Mouse (Mus musculus): ENCODE results near the gene Ptpn23. TPM values are rescaled to one million over a fixed set of nuclear protein-coding genes. Genes with fewer than 3 reads are reported as not detected.
A peak's percentile ranks its signal among the peaks of the same experiment; 100 is the strongest.
"Not testable (repeated sequence)": the region's sequence is repeated elsewhere in the genome, so short reads cannot be mapped to it uniquely, and the experiment has no call there.

Gene Ptpn23
- total RNA-seq, 2 experiments from 2014 or later: 2.9 to 7.2 TPM

- no peak for ATAC-seq (ENCODE audit: poor library complexity, severe bottlenecking)
These were observed 23.6 kb downstream of the Ptpn23 start for GRCm38 (mm10) chr9:110384369-110384929.

DNA sequence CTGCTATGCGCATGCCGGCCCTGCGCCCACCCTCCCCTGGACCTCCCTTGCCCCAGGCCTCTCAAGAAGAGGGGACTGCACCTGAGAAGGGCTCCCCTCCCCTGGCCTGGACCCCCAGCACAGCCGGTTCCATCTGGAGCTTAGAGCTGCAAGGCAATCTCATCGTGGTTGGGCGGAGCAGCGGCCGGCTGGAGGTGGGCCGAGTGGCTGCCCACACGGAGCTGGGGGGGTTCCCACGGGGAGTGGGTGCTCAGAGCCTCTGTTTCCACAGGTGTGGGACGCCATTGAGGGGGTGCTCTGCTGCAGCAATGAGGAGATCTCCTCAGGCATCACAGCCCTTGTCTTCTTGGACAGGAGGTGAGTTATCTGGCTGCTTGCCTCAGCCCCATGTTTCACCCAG, 26.7 kb downstream of the Ptpn23 start:
- no peak for ATAC-seq (ENCODE audit: poor library complexity, severe bottlenecking)

GRCm38 (mm10) chr9:110380662-110381061, 27.4 kb downstream of the Ptpn23 start:
- no peak for ATAC-seq (ENCODE audit: poor library complexity, severe bottlenecking)

GRCm38 (mm10) chr9:110379361-110379760, 28.7 kb downstream of the Ptpn23 start:
- no peak for ATAC-seq (ENCODE audit: poor library complexity, severe bottlenecking)

DNA sequence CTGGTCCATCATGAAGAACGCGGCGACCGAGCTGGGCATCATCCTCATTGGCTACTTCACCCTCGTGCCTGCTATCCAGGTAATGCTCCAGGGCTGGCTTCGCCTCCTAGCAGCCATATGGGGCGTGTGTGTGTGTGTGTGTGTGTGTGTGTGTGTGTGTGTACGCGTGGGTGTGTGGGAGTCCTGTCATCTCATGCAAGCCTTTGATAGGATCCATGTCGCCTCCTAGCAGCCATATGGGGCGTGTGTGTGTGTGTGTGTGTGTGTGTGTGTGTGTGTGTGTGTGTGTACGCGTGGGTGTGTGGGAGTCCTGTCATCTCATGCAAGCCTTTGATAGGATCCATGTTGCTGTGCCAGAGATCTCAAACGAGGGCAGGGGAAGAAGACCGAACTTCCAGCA, 30.4 kb downstream of the Ptpn23 start:
- ATAC-seq (ENCODE audit: poor library complexity, severe bottlenecking): not testable (repeated sequence)

DNA sequence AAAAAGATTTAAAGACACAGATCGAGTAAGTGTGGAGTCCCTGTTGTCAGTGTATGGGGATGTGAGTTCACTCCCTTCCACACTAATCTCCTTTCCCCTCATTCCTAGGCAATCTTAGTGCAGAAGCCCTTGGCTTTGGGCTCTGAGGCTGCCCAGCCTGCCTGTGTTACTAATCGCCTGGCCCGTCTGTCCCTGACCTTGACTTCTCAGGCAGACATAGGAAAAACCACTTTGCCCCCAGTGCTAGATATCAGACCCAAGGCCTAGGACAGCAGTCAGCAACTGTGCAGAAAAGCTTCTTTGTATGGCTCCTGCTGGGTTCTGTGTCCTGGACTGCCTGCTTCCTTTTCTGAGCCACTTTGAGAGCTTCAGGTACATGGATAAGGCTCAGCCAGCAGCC, 32.3 kb downstream of the Ptpn23 start:
- no peak for ATAC-seq (ENCODE audit: poor library complexity, severe bottlenecking)

DNA sequence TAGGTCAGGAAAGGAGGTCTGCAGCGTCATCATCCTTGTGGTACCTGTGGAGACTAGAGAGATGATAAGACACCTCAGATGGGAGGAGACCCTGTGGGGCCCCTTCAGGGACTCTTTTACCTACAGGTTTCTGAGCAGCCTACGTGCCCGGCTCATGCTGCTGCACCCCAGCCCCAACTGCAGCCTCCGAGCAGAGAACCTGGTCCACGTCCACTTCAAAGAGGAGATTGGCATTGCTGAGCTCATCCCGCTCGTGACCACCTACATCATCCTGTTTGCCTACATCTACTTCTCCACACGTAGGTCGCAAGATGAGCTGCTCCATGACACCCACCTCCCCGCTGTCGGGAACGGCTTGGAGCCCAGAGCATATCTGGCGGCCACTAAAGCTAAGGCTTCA, 34.1 kb downstream of the Ptpn23 start:
- ATAC-seq (ENCODE audit: poor library complexity, severe bottlenecking): no peak

DNA sequence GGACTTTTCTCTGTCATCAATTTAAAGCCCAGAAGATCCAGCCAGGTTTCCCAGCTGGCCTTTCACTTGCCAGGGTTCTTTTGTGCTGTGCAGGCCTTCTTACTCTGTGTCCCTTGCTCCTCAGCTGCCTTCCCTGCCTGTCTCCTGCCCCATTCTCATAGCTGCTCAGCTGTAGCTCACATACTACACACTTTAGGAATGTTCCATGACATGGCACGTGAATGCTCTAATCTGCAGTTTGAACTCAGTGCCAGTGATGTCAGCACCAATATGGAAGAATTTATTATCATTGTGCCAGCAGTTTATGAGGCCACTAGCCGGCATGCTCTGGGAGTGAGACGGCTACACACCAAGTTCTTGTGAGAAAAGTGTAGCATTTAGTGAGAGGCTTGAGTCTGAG, 38.2 kb downstream of the Ptpn23 start:
- no peak for ATAC-seq (ENCODE audit: poor library complexity, severe bottlenecking)

GRCm38 (mm10) chr9:110366746-110367145, 41.3 kb downstream of the Ptpn23 start:
- ATAC-seq (ENCODE audit: poor library complexity, severe bottlenecking): no peak

- no peak for ATAC-seq (ENCODE audit: poor library complexity, severe bottlenecking)
These were observed 45.7 kb downstream of the Ptpn23 start for GRCm38 (mm10) chr9:110362337-110362736.

DNA sequence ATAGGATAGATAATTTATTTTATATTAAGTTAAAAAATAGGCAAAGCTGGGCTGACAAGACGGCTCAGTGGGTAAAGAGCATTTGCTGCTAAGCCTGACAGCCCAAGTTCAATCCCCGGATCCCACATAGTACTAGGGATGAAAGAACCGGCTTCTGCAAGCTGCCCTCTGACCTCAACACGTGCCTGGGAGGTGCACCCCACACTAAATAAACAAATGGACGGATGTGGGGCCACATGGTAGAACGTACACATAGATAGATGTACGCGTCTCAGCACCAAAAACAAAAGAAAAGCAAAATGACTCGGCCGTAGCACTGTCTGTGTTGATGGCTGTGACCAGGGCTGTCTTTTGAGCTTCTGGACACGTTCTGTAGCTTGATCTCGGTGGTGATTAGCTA, 46.7 kb downstream of the Ptpn23 start:
- ATAC-seq (ENCODE audit: poor library complexity, severe bottlenecking): no peak

DNA sequence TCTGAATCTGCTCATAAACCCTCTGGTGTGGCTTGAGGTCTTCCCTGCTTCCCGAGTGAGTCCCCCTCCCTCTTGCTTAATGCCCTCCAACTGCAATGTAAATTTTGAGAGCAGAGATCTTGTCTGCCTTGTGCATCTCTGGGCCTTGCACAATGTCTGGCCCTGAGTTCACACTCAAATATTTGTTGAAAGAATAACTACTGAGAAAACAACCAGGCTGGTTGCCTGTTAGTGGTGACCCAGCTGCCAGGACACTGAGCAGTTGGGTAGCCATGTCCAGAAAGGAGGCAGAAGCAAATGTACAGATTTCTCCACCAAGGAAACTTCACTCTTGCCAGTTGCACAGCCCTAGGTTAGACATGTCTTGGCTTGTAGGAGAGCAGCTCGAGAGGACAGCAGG, 49.7 kb downstream of the Ptpn23 start:
- ATAC-seq (ENCODE audit: poor library complexity, severe bottlenecking): no peak

DNA sequence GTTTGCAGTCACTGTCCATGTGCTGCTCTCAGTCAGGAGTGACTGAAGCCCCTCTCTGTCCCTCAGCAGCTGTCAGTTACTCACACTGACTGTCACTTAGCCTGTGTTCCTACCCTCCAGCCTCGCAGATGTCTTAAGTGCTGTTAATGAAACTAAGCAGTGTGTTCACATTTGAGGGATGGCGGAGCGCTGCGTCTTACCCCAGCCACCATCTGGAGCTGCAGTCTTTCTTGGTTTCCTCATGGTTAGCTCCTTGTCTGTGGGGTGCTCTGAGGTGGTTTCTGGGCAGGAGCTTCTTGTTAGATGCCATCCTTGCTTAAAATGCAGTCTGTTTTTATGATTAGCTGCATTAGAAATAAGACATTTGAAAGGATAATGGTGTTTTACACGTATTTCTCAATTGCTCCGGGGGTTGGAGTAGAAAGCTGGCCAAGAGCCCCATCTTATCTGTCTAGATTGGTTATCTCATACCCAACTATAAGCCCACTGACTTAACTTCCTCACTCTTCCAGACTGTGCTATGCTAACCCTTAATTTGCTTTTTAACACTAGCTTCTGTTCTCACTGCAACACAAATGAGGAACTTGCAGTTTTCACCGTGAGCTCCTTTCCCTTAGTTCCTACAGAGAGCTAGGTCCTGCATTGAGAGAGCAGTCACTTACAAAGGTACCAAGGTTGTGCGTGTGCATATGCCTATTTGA, 55.9 kb downstream of the Ptpn23 start:
- ATAC-seq (ENCODE audit: poor library complexity, severe bottlenecking): peak; percentile 81

DNA sequence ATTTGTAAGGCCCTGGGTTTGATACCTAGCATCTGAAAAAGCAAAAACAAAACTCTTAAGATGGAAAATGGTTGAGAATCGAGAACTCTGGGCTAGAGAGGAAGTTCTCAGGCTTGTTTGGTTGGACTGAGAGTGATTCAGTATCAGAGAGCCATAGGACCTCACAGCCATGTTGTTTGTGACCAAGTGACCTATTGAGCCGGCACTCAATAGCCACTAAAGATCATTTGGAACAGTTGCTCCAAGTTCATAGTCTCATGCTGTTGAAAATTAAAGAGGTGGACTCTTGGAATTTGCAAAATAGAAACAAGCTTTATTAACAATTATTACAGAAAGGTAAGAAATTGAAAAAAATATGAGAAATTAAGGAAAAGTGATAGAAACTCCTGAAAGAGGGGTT, 56.7 kb downstream of the Ptpn23 start:
- no peak for ATAC-seq (ENCODE audit: poor library complexity, severe bottlenecking)

- ATAC-seq (ENCODE audit: poor library complexity, severe bottlenecking): no peak
These were observed 57.4 kb downstream of the Ptpn23 start for GRCm38 (mm10) chr9:110350612-110351011.

DNA sequence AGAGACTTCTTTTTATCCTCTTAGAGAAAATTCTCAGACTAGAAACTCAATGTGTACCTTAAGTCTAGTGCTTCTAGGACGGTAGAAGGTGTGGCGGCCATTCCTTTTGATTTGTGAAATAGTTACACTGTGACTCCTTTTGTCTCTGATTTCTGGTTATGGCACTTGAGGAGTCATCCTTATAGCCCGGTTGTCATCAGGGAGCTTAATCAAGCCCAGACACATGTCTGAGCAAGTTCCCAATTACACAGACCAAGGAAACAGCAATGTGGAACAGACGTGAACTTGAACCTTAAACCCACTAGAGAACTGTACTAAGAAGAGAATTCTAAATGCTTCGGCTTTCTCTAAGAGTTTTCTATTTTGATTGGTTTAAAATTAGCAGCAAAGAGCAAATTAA, 57.8 kb downstream of the Ptpn23 start:
- no peak for ATAC-seq (ENCODE audit: poor library complexity, severe bottlenecking)

DNA sequence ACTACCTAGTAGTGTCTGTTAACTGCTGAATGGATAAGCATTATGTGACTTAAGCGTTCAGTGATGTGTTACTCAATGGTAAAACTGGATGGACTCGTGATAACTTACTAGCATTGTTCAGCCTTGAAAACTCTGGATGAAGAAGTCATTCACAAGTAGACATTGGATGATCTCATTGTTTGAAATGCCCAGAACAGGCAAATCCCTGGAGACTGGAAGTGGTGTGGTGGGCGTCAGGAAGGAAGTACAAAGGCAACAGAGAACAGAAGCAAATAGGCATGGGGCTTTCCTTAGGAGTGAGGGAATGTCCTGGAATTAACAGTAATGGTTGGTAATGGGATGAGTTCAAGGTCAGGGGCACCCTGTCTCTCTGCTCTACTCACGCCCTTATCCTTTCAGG, 59.1 kb downstream of the Ptpn23 start:
- no peak for ATAC-seq (ENCODE audit: poor library complexity, severe bottlenecking)

DNA sequence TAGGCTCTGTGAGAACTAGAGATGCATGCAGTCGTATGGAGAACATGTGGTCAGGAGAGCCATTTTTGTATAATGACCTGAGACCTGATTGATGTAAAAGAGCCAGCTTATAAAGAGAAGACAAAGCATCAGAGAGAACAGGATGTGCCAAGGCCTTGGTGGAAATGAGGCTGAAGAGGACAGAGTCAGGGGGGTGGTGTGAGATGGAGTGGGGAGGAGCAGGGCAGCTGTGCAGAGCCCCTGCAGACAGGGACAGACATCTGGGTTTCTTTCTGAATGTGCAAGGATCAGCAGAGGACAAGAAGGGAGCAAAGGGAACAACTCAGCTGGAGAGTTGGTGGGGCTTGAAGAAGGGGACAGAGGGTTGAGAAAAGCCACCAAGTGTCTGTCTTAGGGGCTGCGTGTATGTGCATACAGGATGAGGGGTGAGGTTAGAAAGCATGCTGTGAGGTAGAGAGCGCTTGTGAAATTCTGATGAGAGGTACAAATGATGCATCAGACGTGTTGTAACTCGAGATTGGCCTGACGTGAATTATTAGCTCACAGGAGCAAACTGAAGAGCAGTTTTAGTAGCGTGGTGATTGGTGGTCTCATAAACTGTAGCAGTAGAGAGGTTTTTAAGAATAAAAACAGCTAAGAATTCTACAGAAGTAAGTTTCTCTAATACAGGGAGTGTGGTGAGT, 62.8 kb downstream of the Ptpn23 start:
- ATAC-seq (ENCODE audit: poor library complexity, severe bottlenecking): no peak

DNA sequence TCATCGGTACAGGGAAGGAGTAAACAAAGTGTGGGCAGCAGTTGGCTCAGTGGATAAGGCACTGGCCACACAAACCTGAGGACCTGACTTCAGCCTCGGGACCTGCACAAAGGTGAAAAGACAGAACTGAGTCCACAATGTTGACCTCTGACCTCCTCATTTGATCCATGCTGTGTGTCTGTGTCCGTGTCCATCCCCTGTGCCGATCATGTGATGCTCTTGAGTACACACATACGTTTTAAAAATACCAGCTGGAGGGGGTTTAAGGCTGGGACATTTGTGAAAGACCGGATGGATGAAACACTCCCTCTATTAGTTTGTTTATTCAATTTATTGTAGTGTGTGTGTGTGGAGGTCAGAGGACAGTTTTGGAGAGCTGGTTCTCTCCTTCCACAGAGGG, 64.2 kb downstream of the Ptpn23 start:
- ATAC-seq (ENCODE audit: poor library complexity, severe bottlenecking): no peak

GRCm38 (mm10) chr9:110342008-110342407, 66.0 kb downstream of the Ptpn23 start:
- ATAC-seq (ENCODE audit: poor library complexity, severe bottlenecking): peak; percentile 43; the same call in 1 of the 2 replicates

- ATAC-seq (ENCODE audit: poor library complexity, severe bottlenecking): no peak
These were observed 67.8 kb downstream of the Ptpn23 start for GRCm38 (mm10) chr9:110340037-110340750.

Measured in megakaryocyte, adult 5-6 weeks (primary cell).